Mouse (Mus musculus) stomach, embryonic 16.5 days (tissue): Measurements from ENCODE around the gene Pwwp2b. TPM values are rescaled to one million over a fixed set of nuclear protein-coding genes. Genes with fewer than 3 reads are reported as not detected.

Experiments used
- ATAC-seq: fragments of 200-750 bp; cut with Nextera tagmentation; 2 replicates; pipeline ENCODE4 v1.8.0; 2017; ENCODE audit warnings: moderate number of reproducible peaks, moderate TSS enrichment; ENCODE audit not compliant: insufficient read depth, low FRiP score
- H3K27ac ChIP-seq: fragments of 300-500 bp; sonication (generic); 2 replicates; pipeline ENCODE4 v1.5.1; 2014; ENCODE audit warnings: low read length
- H3K27me3 ChIP-seq: fragments of 300-500 bp; sonication (generic); 2 replicates; pipeline ENCODE4 v1.6.1; 2014; ENCODE audit warnings: low read length, control low read depth, mixed read lengths; ENCODE audit not compliant: control insufficient read depth, insufficient read depth
- H3K36me3 ChIP-seq: fragments of 300-500 bp; sonication (generic); 2 replicates; pipeline ENCODE4 v1.6.1; 2014; ENCODE audit warnings: low read length; ENCODE audit not compliant: control insufficient read depth, insufficient read depth
- H3K4me1 ChIP-seq: fragments of 300-500 bp; sonication (generic); 2 replicates; pipeline ENCODE4 v1.6.1; 2014; ENCODE audit warnings: low read length, control low read depth, mixed read lengths; ENCODE audit not compliant: control insufficient read depth, insufficient read depth
- H3K4me2 ChIP-seq: fragments of 300-500 bp; sonication (generic); 2 replicates; pipeline ENCODE4 v1.6.1; 2014; ENCODE audit warnings: low read depth, low read length, mixed read lengths
- H3K4me3 ChIP-seq: fragments of 300-500 bp; sonication (generic); replicated peaks from 2 replicates; pipeline ENCODE4 v1.5.1; 2014; ENCODE audit warnings: mild to moderate bottlenecking, low read length
- H3K9ac ChIP-seq: fragments of 300-500 bp; sonication (generic); 2 replicates; pipeline ENCODE4 v1.6.1; 2014; ENCODE audit warnings: low read length
- H3K9me3 ChIP-seq: fragments of 300-500 bp; sonication (generic); replicated peaks from 2 replicates; pipeline ENCODE4 v1.6.1; 2016; ENCODE audit warnings: low read length, control low read depth; ENCODE audit not compliant: control insufficient read depth
- WGBS: fragments of 180-500 bp; shearing (Covaris S2); extraction: QIAGEN DNeasy Blood & Tissue Kit; methylation state at CpG from one replicate; pipeline ENCODE4 v1.1.7; 2014; 5-methylcytosine and 5-hydroxymethylcytosine counted together
- polyA plus RNA-seq: library from polyadenylated mRNA; unstranded; fragments of >200 nt; fragmentation: Nextera tagmentation; extraction: Ambion mirVana; gene quantifications from 2 replicates; pipeline ENCODE4 v1.2.1, GENCODE M21; 2015

The Pwwp2b gene
- polyA plus RNA-seq, 1 experiment from 2014 or later, result 16.3 TPM

DNA sequence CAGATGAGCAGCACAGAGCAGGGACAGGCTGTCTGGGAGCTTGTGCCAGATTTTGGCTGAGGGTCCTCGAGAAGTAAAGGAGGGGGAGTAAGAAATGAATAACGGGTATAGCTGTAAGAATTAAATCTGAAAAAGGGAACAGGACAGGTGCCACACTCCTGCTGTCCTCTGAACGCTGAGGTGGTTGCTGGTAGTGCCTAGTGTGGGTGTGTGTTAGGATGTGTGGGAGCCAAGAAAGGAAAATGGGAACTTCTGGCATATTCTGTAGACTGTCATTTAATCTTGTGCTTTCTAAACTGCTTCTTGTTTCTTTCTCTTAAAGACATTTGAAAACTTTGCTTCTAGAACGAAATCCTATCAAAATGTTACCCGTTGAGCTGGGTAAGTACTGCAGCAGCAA is 27.2 kb upstream of the Pwwp2b start:
- Histone ChIP-seq H3K4me3 (no peak overlapping the region), H3K4me2 (no peak overlapping the region), H3K9ac (no peak overlapping the region), H3K4me1 (0 out of 2 replicates have a peak, but pooled peaks cover 7% of the 10 kb centered on the region), H3K27me3 (no peaks in the 10 kb centered on the region), H3K27ac (no peak overlapping the region), H3K36me3 (no peaks in the 10 kb centered on the region), H3K9me3 (no peaks in the 10 kb centered on the region)
- WGBS, result 80% methylated on average over 5 of the region's 5 CpGs
- no peak for ATAC-seq

DNA sequence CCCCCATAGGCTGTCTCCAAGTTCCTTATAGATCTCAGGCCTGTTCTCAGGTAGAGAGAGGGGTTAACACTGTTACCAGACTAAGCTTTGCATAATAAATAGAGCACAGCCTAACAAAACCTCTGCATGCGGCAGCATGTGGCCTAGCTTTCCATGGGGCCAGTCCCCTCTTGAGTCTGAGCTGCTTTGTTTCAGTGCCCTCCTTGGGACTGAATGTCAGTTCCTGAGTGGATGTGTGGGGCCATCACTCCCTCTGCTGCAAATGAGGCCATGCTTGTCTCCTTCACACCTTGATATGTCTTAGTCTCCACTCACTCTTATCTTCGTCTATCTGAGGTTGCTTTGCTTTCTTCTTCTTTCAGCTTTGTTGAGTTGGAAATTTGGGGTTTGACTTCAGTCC is 26.4 kb upstream of the Pwwp2b start:
- Histone ChIP-seq H3K4me3 (no peak overlapping the region), H3K4me1 (0 out of 2 replicates have a peak, but pooled peaks cover 7% of the 10 kb centered on the region), H3K9me3 (no peaks in the 10 kb centered on the region), H3K27me3 (no peaks in the 10 kb centered on the region), H3K9ac (no peak overlapping the region), H3K4me2 (no peak overlapping the region), H3K36me3 (no peaks in the 10 kb centered on the region), H3K27ac (no peak overlapping the region)
- WGBS, result 76% methylated on average over 2 of the region's 2 CpGs
- no peak for ATAC-seq

DNA sequence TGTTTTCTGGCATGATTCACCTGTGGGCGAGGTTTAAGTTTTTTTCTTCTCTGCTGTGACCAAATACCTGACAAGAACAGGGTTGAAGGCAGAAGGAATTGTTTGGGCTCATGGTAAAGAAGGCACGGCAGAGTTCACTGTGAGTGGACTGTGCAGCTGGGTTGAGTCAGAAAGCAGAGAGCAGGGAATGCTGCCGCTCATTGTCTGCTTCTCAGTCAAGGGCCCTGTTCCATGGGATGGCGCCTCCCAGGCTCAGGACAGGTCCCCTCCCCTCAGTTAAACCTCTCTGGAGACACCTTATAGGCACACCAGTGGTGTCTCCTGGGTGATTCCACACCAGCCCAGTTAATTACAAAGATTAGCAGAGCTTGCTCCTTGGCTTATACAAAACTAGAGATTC is 25.9 kb upstream of the Pwwp2b start:
- Histone ChIP-seq H3K27me3 (no peaks in the 10 kb centered on the region), H3K9ac (no peak overlapping the region), H3K4me3 (no peak overlapping the region), H3K4me1 (0 out of 2 replicates have a peak, but pooled peaks cover 7% of the 10 kb centered on the region), H3K36me3 (no peaks in the 10 kb centered on the region), H3K9me3 (no peaks in the 10 kb centered on the region), H3K27ac (no peak overlapping the region), H3K4me2 (no peak overlapping the region)
- no peak for ATAC-seq
- WGBS, result 74% methylated on average over 4 of the region's 4 CpGs

DNA sequence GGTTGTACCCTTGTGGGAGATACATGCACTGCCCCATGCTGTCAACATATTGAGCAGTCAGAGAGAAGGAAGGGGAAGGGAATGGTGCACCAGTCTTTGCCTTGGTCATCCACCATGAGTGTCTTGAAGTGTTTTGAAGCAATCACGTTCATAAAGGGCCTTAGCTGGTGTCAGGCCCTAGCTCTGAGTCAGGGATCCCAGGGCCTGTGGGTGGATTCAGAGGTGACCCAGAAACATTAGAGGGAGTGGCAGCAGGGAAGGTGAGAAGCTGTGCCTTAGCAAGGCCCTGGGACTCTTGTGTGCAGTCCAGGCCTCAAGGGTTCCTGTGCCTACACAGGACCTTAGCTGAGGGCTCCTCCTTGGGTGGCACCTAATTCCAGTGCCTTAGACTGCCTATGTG is 24.2 kb upstream of the Pwwp2b start:
- H3K4me1 ChIP-seq, result peaks cover 7% of the 10 kb centered on the region; the same call in 1 of the 2 replicates
- 85% methylated on average over 1 of the region's 1 CpGs for WGBS

DNA sequence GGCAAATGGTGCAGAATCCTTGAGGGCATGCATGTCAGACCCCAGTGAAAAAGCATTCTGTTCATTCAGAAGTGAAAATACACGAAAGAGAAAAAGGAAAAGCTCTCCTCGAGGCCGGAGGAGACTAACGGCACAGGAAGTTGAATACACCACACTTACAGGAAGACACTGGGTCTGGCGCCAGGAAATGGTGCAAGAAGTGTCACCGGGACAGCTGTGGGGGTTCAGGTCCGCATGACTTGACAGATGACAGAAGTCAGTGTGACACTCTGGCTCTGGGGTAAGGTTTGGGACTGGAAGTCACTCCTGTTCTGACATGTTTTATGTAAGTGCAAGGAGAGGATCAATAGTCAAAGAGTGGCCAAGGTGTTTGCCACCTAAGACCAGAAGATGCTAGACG is 23.6 kb upstream of the Pwwp2b start:
- no peak overlapping the region for H3K27ac ChIP-seq
- no peak for ATAC-seq
- no peak overlapping the region for H3K4me3 ChIP-seq
- H3K36me3 ChIP-seq, result no peaks in the 10 kb centered on the region
- H3K27me3 ChIP-seq, result no peaks in the 10 kb centered on the region
- WGBS, result 49% methylated on average over 8 of the region's 8 CpGs
- no peak overlapping the region for H3K4me2 ChIP-seq
- H3K9me3 ChIP-seq, result no peaks in the 10 kb centered on the region
- 0 out of 2 replicates have a peak overlapping the region, but pooled peaks have one; percentile 17 for H3K9ac ChIP-seq
- peaks cover 7% of the 10 kb centered on the region; the same call in 1 of the 2 replicates for H3K4me1 ChIP-seq

More for the DNA sequence above, 24.2 kb upstream of the Pwwp2b start:
- Histone ChIP-seq H3K27me3 (no peaks in the 10 kb centered on the region), H3K4me2 (no peak overlapping the region), H3K4me3 (no peak overlapping the region), H3K9me3 (no peaks in the 10 kb centered on the region), H3K27ac (no peak overlapping the region), H3K36me3 (no peaks in the 10 kb centered on the region), H3K9ac (no peak overlapping the region)
- no peak for ATAC-seq

DNA sequence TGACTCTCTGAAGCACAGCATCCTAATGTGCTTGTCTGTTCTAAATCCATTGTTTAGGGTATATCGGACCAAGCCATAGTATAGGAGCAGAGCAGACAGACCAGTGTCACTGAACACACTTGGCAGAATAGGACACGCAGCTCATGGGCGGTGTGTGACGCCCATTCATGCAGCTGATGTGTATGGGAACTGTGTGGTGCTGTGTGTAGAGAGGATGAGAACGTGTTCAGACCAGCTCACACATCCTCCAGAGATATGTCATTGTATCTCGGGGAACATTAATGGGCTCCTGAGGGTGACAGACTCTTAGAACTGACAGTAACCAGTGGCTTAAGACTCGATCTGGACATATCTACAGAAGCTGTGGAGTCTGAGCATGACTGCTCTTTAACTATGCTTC is 21.9 kb upstream of the Pwwp2b start:
- no peak overlapping the region for H3K9ac ChIP-seq
- H3K4me2 ChIP-seq, result no peak overlapping the region
- WGBS, result 77% methylated on average over 7 of the region's 7 CpGs
- no peak overlapping the region for H3K27ac ChIP-seq
- ATAC-seq, result no peak
- no peaks in the 10 kb centered on the region for H3K27me3 ChIP-seq
- no peaks in the 10 kb centered on the region for H3K9me3 ChIP-seq
- no peaks in the 10 kb centered on the region for H3K36me3 ChIP-seq
- H3K4me3 ChIP-seq, result no peak overlapping the region
- H3K4me1 ChIP-seq, result peaks cover 7% of the 10 kb centered on the region; the same call in 1 of the 2 replicates

DNA sequence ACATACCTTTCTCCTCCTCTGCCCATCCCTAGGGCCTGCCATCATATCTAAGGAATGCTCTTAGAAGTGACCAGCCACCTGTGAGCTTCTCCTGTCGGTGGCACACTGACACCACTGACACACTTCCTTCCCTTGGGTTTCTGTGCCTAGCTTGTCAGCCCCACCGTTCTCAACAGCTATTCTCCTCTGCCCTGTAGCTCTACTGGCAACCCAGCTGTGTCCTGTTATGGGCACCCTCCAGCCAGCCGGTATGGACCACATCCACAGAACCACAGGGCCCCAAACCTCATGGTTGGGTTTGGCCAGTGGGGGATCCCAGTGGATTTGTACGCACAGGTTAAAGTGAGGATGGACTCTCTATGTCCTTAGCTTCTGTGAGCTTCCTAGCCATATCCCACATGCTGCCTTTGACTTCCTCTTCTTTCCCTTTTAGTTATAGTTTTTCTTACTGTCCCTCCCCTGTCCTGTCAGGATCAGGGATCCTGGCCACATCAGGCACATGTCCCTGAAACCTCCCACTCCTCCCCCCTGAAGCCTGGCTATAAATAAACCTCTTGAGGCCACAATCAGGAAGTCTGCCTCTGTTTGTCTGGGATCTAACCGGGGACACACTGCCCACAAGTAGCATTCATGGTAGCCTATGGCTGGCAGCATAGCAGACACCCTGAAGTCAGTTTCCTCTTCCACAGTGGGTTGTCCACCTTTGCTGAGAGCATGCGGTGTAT is 19.7 kb upstream of the Pwwp2b start:
- H3K9me3 ChIP-seq, result no peaks in the 10 kb centered on the region
- H3K36me3 ChIP-seq, result no peaks in the 10 kb centered on the region
- H3K9ac ChIP-seq, result no peak overlapping the region
- no peak overlapping the region for H3K4me3 ChIP-seq
- H3K27ac ChIP-seq, result no peak overlapping the region
- H3K4me2 ChIP-seq, result no peak overlapping the region
- peaks cover 7% of the 10 kb centered on the region; the same call in 1 of the 2 replicates for H3K4me1 ChIP-seq
- WGBS, result 66% methylated on average over 6 of the region's 6 CpGs
- H3K27me3 ChIP-seq, result no peaks in the 10 kb centered on the region
- ATAC-seq, result no peak

DNA sequence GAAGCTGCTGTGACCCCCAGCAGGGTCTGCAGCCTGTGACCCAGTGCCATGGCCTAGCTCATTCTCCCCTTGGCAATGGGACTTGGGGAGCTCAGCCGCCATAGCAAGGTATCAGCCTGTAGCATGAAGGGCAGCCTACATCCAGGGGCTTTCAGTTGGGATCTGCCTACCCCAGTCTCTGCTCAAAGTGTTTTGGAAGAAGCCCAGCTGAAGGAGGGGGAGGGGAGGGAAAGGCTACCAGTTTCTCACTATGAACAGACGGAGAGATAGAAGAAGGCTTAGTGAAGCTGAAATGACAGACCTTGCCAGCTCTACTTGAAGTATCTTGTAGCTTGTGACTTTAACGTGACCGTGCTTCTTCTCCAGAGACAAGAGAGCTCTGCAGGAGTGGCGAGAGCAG is 18.4 kb upstream of the Pwwp2b start:
- Histone ChIP-seq H3K36me3 (no peaks in the 10 kb centered on the region), H3K4me2 (no peak overlapping the region), H3K9ac (no peak overlapping the region), H3K9me3 (no peaks in the 10 kb centered on the region), H3K4me3 (no peak overlapping the region), H3K4me1 (peaks cover 17% of the 10 kb centered on the region), H3K27ac (no peak overlapping the region), H3K27me3 (no peaks in the 10 kb centered on the region)
- WGBS, result 82% methylated on average over 5 of the region's 5 CpGs
- no peak for ATAC-seq

DNA sequence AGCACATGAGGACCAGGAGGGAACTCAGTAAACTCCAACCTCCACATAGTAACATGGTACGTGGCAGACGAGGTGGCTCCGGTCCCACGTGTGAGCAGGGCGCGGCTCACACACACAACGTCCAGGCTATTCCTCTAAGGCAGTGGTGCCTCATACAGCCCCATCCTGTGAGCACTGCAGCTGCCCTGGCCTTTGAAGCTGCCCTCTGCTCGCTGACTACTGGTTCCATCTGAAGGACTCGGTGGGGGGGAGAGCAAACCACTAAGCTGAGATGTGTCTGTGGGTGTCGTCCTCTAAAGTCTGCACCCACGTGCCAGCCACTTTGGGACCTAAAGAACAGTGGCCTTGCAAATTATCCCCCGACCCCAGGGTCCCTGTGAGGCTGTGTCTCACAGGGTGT is 18.0 kb upstream of the Pwwp2b start:
- H3K27ac ChIP-seq, result no peak overlapping the region
- 71% methylated on average over 12 of the region's 12 CpGs for whole genome bisulfite sequencing

More for the DNA sequence above, 18.0 kb upstream of the Pwwp2b start:
- Histone ChIP-seq H3K4me1 (peaks cover 17% of the 10 kb centered on the region), H3K27me3 (no peaks in the 10 kb centered on the region), H3K4me3 (no peak overlapping the region), H3K4me2 (no peak overlapping the region), H3K9me3 (no peaks in the 10 kb centered on the region), H3K9ac (no peak overlapping the region), H3K36me3 (no peaks in the 10 kb centered on the region)
- no peak for ATAC-seq
